ENCODE assay signal across 2 mouse cellular contexts in genomic region chr3:31273247-31273646, GRCm38 (mm10). TPM values are rescaled to one million over a fixed set of nuclear protein-coding genes. Genes with fewer than 3 reads are reported as not detected.
"Had no signal": no experiment of that assay in that cellular context is flagged by ENCODE, and none has a peak within 500 bp of the region (broad histone marks: within the 10 kb centered on the region; RNA-seq: fewer than 3 reads in every experiment).

No protein-coding gene starts in this region.

RNA-seq across cellular contexts. Expression of gene Slc7a14, which starts 36.9 kb away (rescaled TPM):
- total RNA-seq: megakaryocyte, adult 5-6 weeks had no signal
- polyA plus RNA-seq: macrophage had no signal
